In genomic region chr1:160233921-160234320, GRCm38 (mm10) we compare ENCODE assay signal across 10 mouse cellular contexts. TPM values are rescaled to one million over a fixed set of nuclear protein-coding genes. Genes with fewer than 3 reads are reported as not detected.
DNase-seq lines count a peak whose midpoint lies in the region; ATAC-seq lines count a peak whose summit lies in the region.
"Had no signal": no experiment of that assay in that cellular context is flagged by ENCODE, and none has a peak within 500 bp of the region (broad histone marks: within the 10 kb centered on the region; RNA-seq: fewer than 3 reads in every experiment).

No protein-coding gene starts in this region.

- no peak overlapping the region for H3K4me3 ChIP-seq in kidney, embryonic 15.5 days (replicated peaks)
- H3K4me3 ChIP-seq in kidney, embryonic 16.5 days (ENCODE audit: low read length), result no peak overlapping the region
- no peak overlapping the region for H3K4me3 ChIP-seq in midbrain, embryonic 14.5 days (replicated peaks; ENCODE audit: low read depth, low read length)

- H3K9ac ChIP-seq in kidney, embryonic 15.5 days, result no peak overlapping the region
- no peak overlapping the region for H3K9ac ChIP-seq in kidney, embryonic 16.5 days (replicated peaks; ENCODE audit: low read length)
- H3K9ac ChIP-seq in midbrain, embryonic 14.5 days (replicated peaks; ENCODE audit: low read length), result no peak overlapping the region

- no peaks in the 10 kb centered on the region for H3K9me3 ChIP-seq in kidney, embryonic 15.5 days (replicated peaks)
- H3K9me3 ChIP-seq in kidney, embryonic 16.5 days (ENCODE audit: low read length), result no peaks in the 10 kb centered on the region
- H3K9me3 ChIP-seq in midbrain, embryonic 14.5 days (ENCODE audit: control insufficient read depth, low read length), result no peaks in the 10 kb centered on the region

- H3K27ac ChIP-seq in kidney, embryonic 15.5 days, result 0 out of 2 replicates have a peak overlapping the region, but pooled peaks have one; percentile 4
- H3K27ac ChIP-seq in kidney, embryonic 16.5 days (ENCODE audit: low read length), result no peak overlapping the region
- no peak overlapping the region for H3K27ac ChIP-seq in midbrain, embryonic 14.5 days (replicated peaks; ENCODE audit: low read depth, low read length)

- H3K4me2 ChIP-seq in kidney, embryonic 15.5 days, result no peak overlapping the region
- H3K4me2 ChIP-seq in kidney, embryonic 16.5 days (replicated peaks; ENCODE audit: low read depth, low read length), result no peak overlapping the region
- H3K4me2 ChIP-seq in midbrain, embryonic 14.5 days (ENCODE audit: low read length), result no peak overlapping the region

- H3K36me3 ChIP-seq in kidney, embryonic 15.5 days, result no peaks in the 10 kb centered on the region
- no peaks in the 10 kb centered on the region for H3K36me3 ChIP-seq in kidney, embryonic 16.5 days (ENCODE audit: insufficient read depth, low read length)
- H3K36me3 ChIP-seq in midbrain, embryonic 14.5 days (ENCODE audit: control insufficient read depth, insufficient read depth, low read length), result no peaks in the 10 kb centered on the region

- intact Hi-C loops in left cerebral cortex, postnatal 36 days (cut with DNase I), result no loop called here

- no peaks in the 10 kb centered on the region for H3K27me3 ChIP-seq in kidney, embryonic 15.5 days
- H3K27me3 ChIP-seq in kidney, embryonic 16.5 days (ENCODE audit: insufficient read depth, low read length), result no peaks in the 10 kb centered on the region
- no peaks in the 10 kb centered on the region for H3K27me3 ChIP-seq in midbrain, embryonic 14.5 days (ENCODE audit: control insufficient read depth, insufficient read depth, low read length)

- ATAC-seq in kidney, embryonic 15.5 days (replicated peaks; ENCODE audit: low FRiP score), result no peak
- ATAC-seq in kidney, embryonic 16.5 days (ENCODE audit: low FRiP score, low TSS enrichment), result no peak
- peak; percentile 57 for ATAC-seq in activated CD4-positive, CD25-positive, alpha-beta regulatory T cell, adult 4 months
- peak; percentile 71 for ATAC-seq in inflammation-experienced regulatory T-cells, adult 6 months
- no peak for ATAC-seq in midbrain, embryonic 14.5 days (ENCODE audit: low FRiP score, low TSS enrichment)

- no peaks in the 10 kb centered on the region for H3K4me1 ChIP-seq in kidney, embryonic 15.5 days
- H3K4me1 ChIP-seq in kidney, embryonic 16.5 days (ENCODE audit: insufficient read depth, low read length), result no peaks in the 10 kb centered on the region
- no peaks in the 10 kb centered on the region for H3K4me1 ChIP-seq in midbrain, embryonic 14.5 days (ENCODE audit: control insufficient read depth, insufficient read depth, low read length)

- peak; percentile 74 to 78 for DNase-seq in spleen, postnatal 36 days (ENCODE audit: low spot score in 2 of 2)
- DNase-seq in layer of hippocampus, postnatal 36 days, result no peak
- no peak for DNase-seq in left cerebral cortex, postnatal 36 days (ENCODE audit: low spot score in 2 of 2)
- DNase-seq in midbrain, embryonic 14.5 days, result no peak
- DNase-seq: cerebellum, postnatal 14 days; retina, postnatal 1 day had no signal

RNA-seq across cellular contexts. Expression of gene Cacybp, which starts 21.2 kb away (rescaled TPM):
- 229 and 252 TPM in 2 replicates for polyA plus RNA-seq in kidney, embryonic 15.5 days (2015; fragmentation: Nextera tagmentation; extraction: Ambion mirVana)
- 203 and 213 TPM in 2 replicates for polyA plus RNA-seq in kidney, embryonic 16.5 days (2015; fragmentation: Nextera tagmentation; extraction: Ambion mirVana)
- polyA plus RNA-seq in activated CD4-positive, CD25-positive, alpha-beta regulatory T cell, adult 4 months (2017; shearing (Covaris generic)), result 100 to 1,000 TPM; 114 to 115 TPM
- 100 to 1,000 TPM in 2 of 3 experiments, 10 to 100 TPM in 1; 88.4 to 163 (median 107) TPM for polyA plus RNA-seq in inflammation-experienced regulatory T-cells, adult 6 months (2017; shearing (Covaris generic))
- 10 to 100 TPM; 95.8 to 98.7 TPM for total RNA-seq in layer of hippocampus, postnatal 36 days (2021)
- total RNA-seq in left cerebral cortex, postnatal 36 days (2021), result 10 to 100 TPM; 83.1 to 88.2 TPM
- 275 and 317 TPM in 2 replicates for polyA plus RNA-seq in midbrain, embryonic 14.5 days (2014; fragmentation: Nextera tagmentation; extraction: Ambion mirVana)

RNA-seq across cellular contexts. Expression of gene Mrps14, which starts 38.9 kb away (rescaled TPM):
- 256 and 291 TPM in 2 replicates for polyA plus RNA-seq in kidney, embryonic 15.5 days (2015; fragmentation: Nextera tagmentation; extraction: Ambion mirVana)
- 242 and 248 TPM in 2 replicates for polyA plus RNA-seq in kidney, embryonic 16.5 days (2015; fragmentation: Nextera tagmentation; extraction: Ambion mirVana)
- polyA plus RNA-seq in activated CD4-positive, CD25-positive, alpha-beta regulatory T cell, adult 4 months (2017; shearing (Covaris generic)), result 100 to 1,000 TPM; 251 to 260 TPM
- polyA plus RNA-seq in inflammation-experienced regulatory T-cells, adult 6 months (2017; shearing (Covaris generic)), result 100 to 1,000 TPM; 250 to 282 (median 266) TPM
- 10 to 100 TPM; 62.8 to 76.7 TPM for total RNA-seq in layer of hippocampus, postnatal 36 days (2021)
- 10 to 100 TPM; 63.1 to 71.3 TPM for total RNA-seq in left cerebral cortex, postnatal 36 days (2021)
- 144 and 151 TPM in 2 replicates for polyA plus RNA-seq in midbrain, embryonic 14.5 days (2014; fragmentation: Nextera tagmentation; extraction: Ambion mirVana)

Comparison
In these comparisons a context has a peak if more than half of its experiments do, and no peak if none do; other contexts are left out.
1. ATAC-seq: peak in activated CD4-positive, CD25-positive, alpha-beta regulatory T cell, adult 4 months (single experiment) and inflammation-experienced regulatory T-cells, adult 6 months (single experiment); none in kidney, embryonic 15.5 days (single experiment), kidney, embryonic 16.5 days (single experiment) and midbrain, embryonic 14.5 days (single experiment).
2. DNase-seq: peak in spleen, postnatal 36 days (2 of 2); none in layer of hippocampus, postnatal 36 days (0 of 2), left cerebral cortex, postnatal 36 days (0 of 2) and midbrain, embryonic 14.5 days (single experiment).